8 mouse cellular contexts compared by ENCODE assay signal in the genomic region with DNA sequence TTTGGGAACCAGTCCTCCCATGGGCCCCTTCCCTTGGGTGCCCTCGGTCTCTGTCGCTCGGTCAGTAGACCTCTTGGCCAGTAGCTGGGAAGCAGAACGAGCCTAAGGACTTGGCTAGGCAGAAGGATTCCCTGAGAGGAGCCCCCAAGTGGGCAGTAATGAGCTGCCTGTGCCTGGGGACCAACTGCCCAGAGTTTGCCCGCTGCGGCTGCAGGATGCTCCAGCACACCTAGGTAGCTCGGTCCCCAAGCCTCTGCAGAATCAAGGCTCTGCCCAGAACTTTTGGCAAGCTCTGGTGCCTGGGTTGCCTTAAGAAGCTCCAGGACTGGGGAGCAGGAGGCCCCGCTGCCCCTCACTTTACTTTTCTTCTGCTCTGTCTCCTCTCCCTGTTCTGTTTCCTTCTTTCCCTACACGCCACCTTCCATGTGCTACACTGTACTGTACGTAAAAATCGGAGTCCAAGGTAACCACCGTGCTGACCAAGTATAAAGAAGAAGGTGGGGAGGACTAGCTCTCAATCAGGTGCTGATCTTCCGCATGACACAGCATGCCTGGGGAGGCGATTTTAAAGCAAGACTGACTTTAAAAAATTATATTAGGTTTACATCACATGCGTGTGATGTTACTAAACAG. TPM values are rescaled to one million over a fixed set of nuclear protein-coding genes. Genes with fewer than 3 reads are reported as not detected.
DNase-seq lines count a peak whose midpoint lies in the region; ATAC-seq lines count a peak whose summit lies in the region.

No protein-coding gene starts in this region.

- peak overlapping the region; percentile 47 for H3K4me3 ChIP-seq in lung, embryonic 15.5 days
- H3K4me3 ChIP-seq in hindbrain, embryonic 16.5 days (ENCODE audit: low read length) = peak overlapping the region; percentile 67
- H3K4me3 ChIP-seq in midbrain, embryonic 11.5 days (ENCODE audit: low read depth, low read length) = peak overlapping the region; percentile 64

- ATAC-seq in lung, embryonic 15.5 days (ENCODE audit: borderline replicate concordance, extremely low read depth, low FRiP score, low TSS enrichment) = peak; percentile 27; the same call in 1 of the 2 replicates
- ATAC-seq in hindbrain, embryonic 16.5 days = peak; percentile 74
- peak; percentile 69 for ATAC-seq in midbrain, embryonic 11.5 days (ENCODE audit: low FRiP score)

- H3K9me3 ChIP-seq in lung, embryonic 15.5 days = no peaks in the 10 kb centered on the region
- H3K9me3 ChIP-seq in hindbrain, embryonic 16.5 days (ENCODE audit: control insufficient read depth, low read length) = no peaks in the 10 kb centered on the region
- no peaks in the 10 kb centered on the region for H3K9me3 ChIP-seq in midbrain, embryonic 11.5 days (ENCODE audit: control insufficient read depth, low read length)

- peak overlapping the region; percentile 40; the same call in 1 of the 2 replicates for H3K9ac ChIP-seq in lung, embryonic 15.5 days
- peak overlapping the region; percentile 77 for H3K9ac ChIP-seq in hindbrain, embryonic 16.5 days (ENCODE audit: low read depth, low read length)
- H3K9ac ChIP-seq in midbrain, embryonic 11.5 days (ENCODE audit: low read length) = peak overlapping the region; percentile 64

- H3K27me3 ChIP-seq in lung, embryonic 15.5 days = peaks cover 41% of the 10 kb centered on the region
- H3K27me3 ChIP-seq in hindbrain, embryonic 16.5 days (replicated peaks; ENCODE audit: control insufficient read depth, insufficient read depth, low read length) = peaks cover 2% of the 10 kb centered on the region; the same call in 1 of the 2 replicates
- peaks cover 16% of the 10 kb centered on the region for H3K27me3 ChIP-seq in midbrain, embryonic 11.5 days (ENCODE audit: control insufficient read depth, insufficient read depth, low read length)

- H3K27ac ChIP-seq in lung, embryonic 15.5 days = no peak overlapping the region
- peak overlapping the region; percentile 51 for H3K27ac ChIP-seq in hindbrain, embryonic 16.5 days (ENCODE audit: low read depth, low read length)
- no peak overlapping the region for H3K27ac ChIP-seq in midbrain, embryonic 11.5 days (ENCODE audit: low read depth, low read length)

- DNase-seq in lung, postnatal 14 days = no peak
- DNase-seq in embryo, embryonic 9.5 days (ENCODE audit: extremely low spot score) = peak; percentile 41
- DNase-seq in midbrain, embryonic 11.5 days (ENCODE audit: low spot score, missing footprints) = no peak
- no peak for DNase-seq in thymus, postnatal 36 days
- no peak for DNase-seq in gastrocnemius, adult 8-10 months (ENCODE audit: low spot score in 2 of 2)
- DNase-seq in B cell, adult 2 months = no peak

- peaks cover 10% of the 10 kb centered on the region for H3K4me1 ChIP-seq in lung, embryonic 15.5 days
- peaks cover 4% of the 10 kb centered on the region; the same call in 1 of the 2 replicates for H3K4me1 ChIP-seq in hindbrain, embryonic 16.5 days (ENCODE audit: control insufficient read depth, insufficient read depth, low read depth, low read length)
- H3K4me1 ChIP-seq in midbrain, embryonic 11.5 days (ENCODE audit: control insufficient read depth, insufficient read depth, low read length) = peaks cover 3% of the 10 kb centered on the region

- WGBS in lung, embryonic 15.5 days = 18% methylated on average over 15 of the region's 15 CpGs
- 24% methylated on average over 13 of the region's 15 CpGs for WGBS in hindbrain, embryonic 16.5 days
- WGBS in midbrain, embryonic 11.5 days = 26% methylated on average over 15 of the region's 15 CpGs

- H3K4me2 ChIP-seq in lung, embryonic 15.5 days = peak overlapping the region; percentile 95
- peak overlapping the region; percentile 93 for H3K4me2 ChIP-seq in hindbrain, embryonic 16.5 days (ENCODE audit: low read length)
- H3K4me2 ChIP-seq in midbrain, embryonic 11.5 days = peak overlapping the region; percentile 98

- H3K36me3 ChIP-seq in lung, embryonic 15.5 days = no peaks in the 10 kb centered on the region
- H3K36me3 ChIP-seq in hindbrain, embryonic 16.5 days (ENCODE audit: control insufficient read depth, insufficient read depth, low read length) = no peaks in the 10 kb centered on the region
- H3K36me3 ChIP-seq in midbrain, embryonic 11.5 days (ENCODE audit: control insufficient read depth, insufficient read depth, low read length) = no peaks in the 10 kb centered on the region

RNA-seq across cellular contexts. Expression of a gene that starts 1.0 kb away (rescaled TPM):
- polyA plus RNA-seq in lung, embryonic 15.5 days (2015; fragmentation: Nextera tagmentation; extraction: Ambion mirVana) = 37.3 and 40.5 TPM in 2 replicates
- polyA plus RNA-seq in hindbrain, embryonic 16.5 days (2015; fragmentation: Nextera tagmentation; extraction: Ambion mirVana) = 43.4 and 48.3 TPM in 2 replicates
- polyA plus RNA-seq in midbrain, embryonic 11.5 days (2014; fragmentation: Nextera tagmentation; extraction: Ambion mirVana) = 7.5 and 9.9 TPM in 2 replicates
- total RNA-seq in gastrocnemius, adult 8-10 months (2022) = 100 to 1,000 TPM in 1 of 4 experiments, 10 to 100 TPM in 3; 53.6 to 108 (median 62.0) TPM
